ENCODE assay signal across 9 mouse cellular contexts in the genomic region with DNA sequence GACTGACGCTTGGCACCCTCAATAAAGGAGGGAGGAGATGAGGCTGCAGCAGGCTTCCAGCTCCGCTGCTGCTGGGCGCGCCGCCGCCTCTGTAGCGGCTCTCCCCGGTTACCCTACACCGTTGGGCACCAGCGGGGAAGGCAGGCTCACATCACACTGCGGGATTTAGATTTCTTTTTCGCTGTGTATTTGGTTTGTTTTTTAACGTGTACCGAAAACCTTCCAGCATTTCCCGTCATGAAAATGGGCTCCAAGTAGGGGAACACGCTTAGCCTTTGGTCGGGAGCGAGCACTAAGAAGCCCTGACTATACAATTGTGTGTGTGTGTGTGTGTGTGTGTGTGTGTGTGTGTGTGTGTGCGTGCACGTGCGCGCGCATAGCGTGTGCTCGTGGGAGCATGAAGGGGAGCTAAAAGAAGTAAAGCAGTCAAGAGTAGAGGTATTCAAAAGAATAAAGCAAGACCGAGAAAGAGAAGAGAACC. TPM values are rescaled to one million over a fixed set of nuclear protein-coding genes. Genes with fewer than 3 reads are reported as not detected.
DNase-seq lines count a peak whose midpoint lies in the region; ATAC-seq lines count a peak whose summit lies in the region.
"Had no signal": no experiment of that assay in that cellular context is flagged by ENCODE, and none has a peak within 500 bp of the region (broad histone marks: within the 10 kb centered on the region; RNA-seq: fewer than 3 reads in every experiment).

No protein-coding gene starts in this region.

- H3K27me3 ChIP-seq in heart, embryonic 14.5 days (ENCODE audit: control insufficient read depth, insufficient read depth, low read length): peaks cover 56% of the 10 kb centered on the region
- peaks cover 75% of the 10 kb centered on the region for H3K27me3 ChIP-seq in embryonic facial prominence, embryonic 10.5 days (replicated peaks; ENCODE audit: low read depth, poor library complexity, severe bottlenecking)
- H3K27me3 ChIP-seq in neural tube, embryonic 12.5 days (replicated peaks): peaks cover 18% of the 10 kb centered on the region

- intact Hi-C loops in left cerebral cortex, postnatal 10 days (cut with DNase I): loop anchor here (10.0 kb wide), 2 partner anchors 351 to 1871 kb away; no protein-coding TSS in a partner anchor

- peak overlapping the region; percentile 45 to 64 for H3K4me3 ChIP-seq in heart, embryonic 14.5 days (ENCODE audit: control insufficient read depth in 1 of 2, insufficient read depth in 1 of 2, low read depth in 1 of 2, low read length in 2 of 2)
- H3K4me3 ChIP-seq in embryonic facial prominence, embryonic 10.5 days: peak overlapping the region; percentile 52
- H3K4me3 ChIP-seq in neural tube, embryonic 12.5 days: peak overlapping the region; percentile 45

- ATAC-seq in heart, embryonic 14.5 days (ENCODE audit: insufficient number of reproducible peaks, insufficient read depth, low FRiP score, low read depth): no peak
- ATAC-seq in neural tube, embryonic 12.5 days (ENCODE audit: low FRiP score, low read depth): peak; percentile 66

- peak overlapping the region; percentile 47 for H3K9ac ChIP-seq in heart, embryonic 14.5 days (ENCODE audit: low read length)
- H3K9ac ChIP-seq in neural tube, embryonic 12.5 days: peak overlapping the region; percentile 54

- H3K4me1 ChIP-seq in heart, embryonic 14.5 days (ENCODE audit: control insufficient read depth in 2 of 2, insufficient read depth in 2 of 2, low read length in 2 of 2): peaks cover 5 to 7% of the 10 kb centered on the region in 2 experiments
- H3K4me1 ChIP-seq in embryonic facial prominence, embryonic 10.5 days: peaks cover 9% of the 10 kb centered on the region
- no peaks in the 10 kb centered on the region for H3K4me1 ChIP-seq in neural tube, embryonic 12.5 days

- no peak for DNase-seq in heart, adult 9 months (ENCODE audit: low spot score in 2 of 2)
- DNase-seq in R1 (ENCODE audit: low read depth, low spot score): peak; percentile 4
- peak; percentile 60 for DNase-seq in embryonic facial prominence, embryonic 10.5 days (ENCODE audit: low spot score)
- peak; percentile 35 to 40 for DNase-seq in left cerebral cortex, postnatal 10 days (ENCODE audit: extremely low spot score in 1 of 2, low spot score in 2 of 2)
- DNase-seq in c-Kit-positive CD71-positive TER-119-positive erythroid progenitor cells, embryonic 14.5 days (ENCODE audit: low spot score): no peak
- no peak for DNase-seq in urinary bladder, postnatal 14 days (ENCODE audit: low spot score)

- peak overlapping the region; percentile 73 for H3K4me2 ChIP-seq in heart, embryonic 14.5 days (ENCODE audit: low read length)
- H3K4me2 ChIP-seq in neural tube, embryonic 12.5 days (replicated peaks): peak overlapping the region; percentile 70

- H3K9me3 ChIP-seq in heart, embryonic 14.5 days (ENCODE audit: control insufficient read depth, low read length): no peaks in the 10 kb centered on the region
- H3K9me3 ChIP-seq in embryonic facial prominence, embryonic 10.5 days: no peaks in the 10 kb centered on the region
- no peaks in the 10 kb centered on the region for H3K9me3 ChIP-seq in neural tube, embryonic 12.5 days

- no peaks in the 10 kb centered on the region for H3K36me3 ChIP-seq in heart, embryonic 14.5 days (ENCODE audit: control insufficient read depth, insufficient read depth, low read length)
- no peaks in the 10 kb centered on the region for H3K36me3 ChIP-seq in embryonic facial prominence, embryonic 10.5 days (replicated peaks)
- peaks cover 7% of the 10 kb centered on the region; the same call in 1 of the 2 replicates for H3K36me3 ChIP-seq in neural tube, embryonic 12.5 days

- no peak overlapping the region for H3K27ac ChIP-seq in heart, embryonic 14.5 days (replicated peaks in 1 of 2; ENCODE audit: control insufficient read depth in 1 of 2, insufficient read depth in 1 of 2, low read depth in 2 of 2, low read length in 2 of 2)
- no peak overlapping the region for H3K27ac ChIP-seq in embryonic facial prominence, embryonic 10.5 days (replicated peaks)
- H3K27ac ChIP-seq in neural tube, embryonic 12.5 days: no peak overlapping the region

- WGBS in heart, embryonic 14.5 days: 3% methylated on average over 26 of the region's 26 CpGs
- WGBS in embryonic facial prominence, embryonic 10.5 days: 2% methylated on average over 26 of the region's 26 CpGs
- 1% methylated on average over 26 of the region's 26 CpGs for WGBS in neural tube, embryonic 12.5 days

RNA-seq across cellular contexts. Expression of a gene that starts 4.1 kb away (rescaled TPM):
- polyA plus RNA-seq in heart, embryonic 14.5 days (2014; fragmentation: Nextera tagmentation; extraction: Ambion mirVana): 0.07 and 0.26 TPM in 2 replicates
- 0.22 and 0.24 TPM in 2 replicates for polyA plus RNA-seq in embryonic facial prominence, embryonic 10.5 days (2016; fragmentation: Nextera tagmentation; extraction: Ambion mirVana)
- total RNA-seq in left cerebral cortex, postnatal 10 days (2021): 10 to 100 TPM; 66.2 to 68.2 TPM
- polyA plus RNA-seq in neural tube, embryonic 12.5 days (2016; fragmentation: Nextera tagmentation; extraction: Ambion mirVana): 7.9 and 8.4 TPM in 2 replicates
- total RNA-seq: heart, postnatal 14 days had no signal

Comparison
In these comparisons a context has a peak if more than half of its experiments do, and no peak if none do; other contexts are left out.
1. DNase-seq: peak in R1 (single experiment), embryonic facial prominence, embryonic 10.5 days (single experiment) and left cerebral cortex, postnatal 10 days (2 of 2); none in heart, adult 9 months (0 of 2), c-Kit-positive CD71-positive TER-119-positive erythroid progenitor cells, embryonic 14.5 days (single experiment) and urinary bladder, postnatal 14 days (single experiment).
2. Peak in every context shown above with its lines, with median percentiles within 50 percentile points of each other: H3K4me3 ChIP-seq.